Mouse (Mus musculus) heart, postnatal 0 days (tissue): ENCODE measurements at regions not wholly inside any gene's neighbourhood (a gene's known extent, or its start where the extent isn't known, plus 50 kb on each side); places are given as distances from the start of the nearest gene placed in this dataset.

Experiments
- CTCF ChIP-seq: IDR thresholded peaks from 2 replicates; pipeline ENCODE4 v1.5.1; 2016; ENCODE audit warnings: antibody characterized with exemption, control low read depth, low read depth
- EP300 ChIP-seq: IDR thresholded peaks from 2 replicates; pipeline ENCODE4 v1.6.1; 2016; ENCODE audit warnings: antibody characterized with exemption, low read depth

- TF ChIP-seq CTCF (no peak), EP300 (no peak)
Measured at GRCm38 (mm10) chr4:142773651-142774151, 439.1 kb downstream of the Prdm2 start.
